Mouse (Mus musculus) CD4-positive, CD25-positive, alpha-beta regulatory T cell, adult 4 months (primary cell): ENCODE measurements around the gene Tmem17. TPM values are rescaled to one million over a fixed set of nuclear protein-coding genes. Genes with fewer than 3 reads are reported as not detected.

Experiments used
- polyA plus RNA-seq, 2 experiments: library from polyadenylated mRNA; unstranded; fragments of 100-300 nt; shearing (Covaris generic); gene quantifications; one replicate each; pipeline ENCODE4 v1.2.1; 2017

The Tmem17 gene
- polyA plus RNA-seq, 2 experiments from 2014 or later, result 1.8 TPM

Other genes with a start within 250 kb of the Tmem17 start
- gene Ehbp1, start 169.8 kb upstream of the Tmem17 start, polyA plus RNA-seq, result 1 to 10 TPM; 1.3 to 3.0 TPM